ENCODE assay signal across 23 mouse cellular contexts in the genomic region with DNA sequence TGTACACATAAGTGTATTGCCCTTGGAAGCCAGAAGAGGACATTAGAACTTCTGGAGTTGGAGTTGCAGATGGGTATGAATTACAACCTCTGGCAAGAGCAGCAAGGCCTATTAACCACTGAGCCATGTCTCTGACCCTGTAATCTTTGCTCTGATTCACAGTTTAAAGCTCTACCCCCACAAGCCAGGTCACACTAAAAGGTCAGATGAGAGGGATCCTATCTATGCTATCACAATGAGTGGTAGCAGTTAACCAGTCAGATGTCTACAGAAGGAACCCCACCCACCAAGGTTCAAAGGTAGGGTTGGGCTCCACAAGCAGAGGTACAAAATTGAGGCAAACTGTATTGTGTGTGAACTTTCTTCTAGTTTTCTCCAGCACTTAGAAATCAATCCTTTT.
"Had no signal": no experiment of that assay in that cellular context is flagged by ENCODE, and none has a peak within 500 bp of the region (broad histone marks: within the 10 kb centered on the region; RNA-seq: fewer than 3 reads in every experiment).

No protein-coding gene starts in this region.

- H3K27ac ChIP-seq: kidney, embryonic 15.5 days; limb, embryonic 12.5 days; limb, embryonic 15.5 days; liver, embryonic 15.5 days; macrophage; midbrain, embryonic 12.5 days; midbrain, embryonic 15.5 days; neural tube, embryonic 12.5 days; neural tube, embryonic 15.5 days; stomach, postnatal 0 days had no signal

- ATAC-seq: intestine, postnatal 0 days; lung, postnatal 0 days; midbrain, embryonic 15.5 days had no signal

- H3K4me2 ChIP-seq: kidney, embryonic 15.5 days; limb, embryonic 12.5 days; limb, embryonic 15.5 days; liver, embryonic 15.5 days; lung, embryonic 14.5 days; midbrain, embryonic 12.5 days; midbrain, embryonic 15.5 days; neural tube, embryonic 12.5 days; neural tube, embryonic 15.5 days had no signal

- H3K4me1 ChIP-seq: kidney, embryonic 15.5 days; limb, embryonic 12.5 days; limb, embryonic 15.5 days; liver, embryonic 15.5 days; midbrain, embryonic 12.5 days; midbrain, embryonic 15.5 days; neural tube, embryonic 12.5 days; neural tube, embryonic 15.5 days had no signal

- H3K27me3 ChIP-seq: kidney, embryonic 15.5 days; limb, embryonic 12.5 days; limb, embryonic 15.5 days; liver, embryonic 15.5 days; midbrain, embryonic 12.5 days; midbrain, embryonic 15.5 days; neural tube, embryonic 12.5 days; neural tube, embryonic 15.5 days had no signal

- H3K4me3 ChIP-seq: kidney, embryonic 15.5 days; limb, embryonic 12.5 days; limb, embryonic 15.5 days; liver, embryonic 15.5 days; midbrain, embryonic 12.5 days; midbrain, embryonic 15.5 days; neural tube, embryonic 12.5 days; neural tube, embryonic 15.5 days had no signal

- DNase-seq: kidney, adult 2 months; kidney, postnatal 10 days; kidney, postnatal 4 days; left cerebral cortex, postnatal 4 days; lung, embryonic 14.5 days; right cerebral cortex, adult 18-20 months; right cerebral cortex, postnatal 14 days; right cerebral cortex, postnatal 4 days; thymus, adult 2 months; thymus, postnatal 14 days; thymus, postnatal 4 days had no signal

- H3K9ac ChIP-seq: kidney, embryonic 15.5 days; limb, embryonic 12.5 days; limb, embryonic 15.5 days; liver, embryonic 15.5 days; lung, embryonic 14.5 days; midbrain, embryonic 12.5 days; midbrain, embryonic 15.5 days; neural tube, embryonic 12.5 days; neural tube, embryonic 15.5 days had no signal

- H3K36me3 ChIP-seq: kidney, embryonic 15.5 days; limb, embryonic 12.5 days; limb, embryonic 15.5 days; liver, embryonic 15.5 days; midbrain, embryonic 12.5 days; midbrain, embryonic 15.5 days; neural tube, embryonic 12.5 days; neural tube, embryonic 15.5 days had no signal

- H3K9me3 ChIP-seq: kidney, embryonic 15.5 days; limb, embryonic 12.5 days; limb, embryonic 15.5 days; liver, embryonic 15.5 days; midbrain, embryonic 12.5 days; midbrain, embryonic 15.5 days; neural tube, embryonic 12.5 days; neural tube, embryonic 15.5 days had no signal
